Mouse (Mus musculus): ENCODE measurements around the gene Myadm. TPM values are rescaled to one million over a fixed set of nuclear protein-coding genes. Genes with fewer than 3 reads are reported as not detected.

Gene Myadm
- polyA plus RNA-seq, 1 experiment from 2014 or later = 30.1 TPM

- DNase-seq (peak; percentile 49), ATAC-seq (ENCODE audit: low FRiP score, low TSS enrichment) (no peak)
- Histone ChIP-seq H3K4me2 (ENCODE audit: low read length) (peak overlapping the region; percentile 42), H3K9me3 (ENCODE audit: control insufficient read depth, low read length) (no peaks in the 10 kb centered on the region), H3K4me1 (ENCODE audit: control insufficient read depth, insufficient read depth, low read length) (peaks cover 12% of the 10 kb centered on the region; the same call in 1 of the 2 replicates), H3K4me3 (replicated peaks; ENCODE audit: low read depth, low read length) (no peak overlapping the region), H3K9ac (replicated peaks; ENCODE audit: low read length) (peak overlapping the region; percentile 34), H3K36me3 (ENCODE audit: control insufficient read depth, insufficient read depth, low read length) (peaks cover 35% of the 10 kb centered on the region), H3K27me3 (ENCODE audit: control insufficient read depth, insufficient read depth, low read length) (no peaks in the 10 kb centered on the region), H3K27ac (replicated peaks; ENCODE audit: low read depth, low read length) (no peak overlapping the region)
- 7% methylated on average over 14 of the region's 14 CpGs for WGBS
These were observed 3.9 kb downstream of the Myadm start for GRCm38 (mm10) chr7:3292791-3293190.

GRCm38 (mm10) chr7:3294794-3295193 is 5.9 kb downstream of the Myadm start:
- no peak for DNase-seq
- Histone ChIP-seq H3K9me3 (ENCODE audit: control insufficient read depth, low read length) (no peaks in the 10 kb centered on the region), H3K4me1 (ENCODE audit: control insufficient read depth, insufficient read depth, low read length) (peaks cover 12% of the 10 kb centered on the region; the same call in 1 of the 2 replicates), H3K4me3 (replicated peaks; ENCODE audit: low read depth, low read length) (no peak overlapping the region), H3K4me2 (ENCODE audit: low read length) (no peak overlapping the region), H3K27ac (replicated peaks; ENCODE audit: low read depth, low read length) (no peak overlapping the region), H3K36me3 (ENCODE audit: control insufficient read depth, insufficient read depth, low read length) (peaks cover 45% of the 10 kb centered on the region), H3K9ac (replicated peaks; ENCODE audit: low read length) (no peak overlapping the region), H3K27me3 (ENCODE audit: control insufficient read depth, insufficient read depth, low read length) (no peaks in the 10 kb centered on the region)
- ATAC-seq (ENCODE audit: low FRiP score, low TSS enrichment) = no peak
- 94% methylated on average over 1 of the region's 1 CpGs for WGBS

- ATAC-seq (ENCODE audit: low FRiP score, low TSS enrichment) (no peak), DNase-seq (no peak)
- Histone ChIP-seq H3K27ac (replicated peaks; ENCODE audit: low read depth, low read length) (no peak overlapping the region), H3K4me1 (ENCODE audit: control insufficient read depth, insufficient read depth, low read length) (peaks cover 10% of the 10 kb centered on the region; the same call in 1 of the 2 replicates), H3K9ac (replicated peaks; ENCODE audit: low read length) (no peak overlapping the region), H3K4me2 (ENCODE audit: low read length) (no peak overlapping the region), H3K9me3 (ENCODE audit: control insufficient read depth, low read length) (no peaks in the 10 kb centered on the region), H3K36me3 (ENCODE audit: control insufficient read depth, insufficient read depth, low read length) (peaks cover 45% of the 10 kb centered on the region), H3K4me3 (replicated peaks; ENCODE audit: low read depth, low read length) (no peak overlapping the region), H3K27me3 (ENCODE audit: control insufficient read depth, insufficient read depth, low read length) (0 out of 2 replicates have a peak, but pooled peaks cover under 1% of the 10 kb centered on the region)
- WGBS = 87% methylated on average over 5 of the region's 5 CpGs
These were observed 6.6 kb downstream of the Myadm start for GRCm38 (mm10) chr7:3295321-3296110.

GRCm38 (mm10) chr7:3296711-3297110 is 7.8 kb downstream of the Myadm start:
- Histone ChIP-seq H3K27me3 (ENCODE audit: control insufficient read depth, insufficient read depth, low read length) (peaks cover 11% of the 10 kb centered on the region; the same call in 1 of the 2 replicates), H3K4me1 (ENCODE audit: control insufficient read depth, insufficient read depth, low read length) (0 out of 2 replicates have a peak, but pooled peaks cover 2% of the 10 kb centered on the region), H3K9me3 (ENCODE audit: control insufficient read depth, low read length) (no peaks in the 10 kb centered on the region), H3K4me3 (replicated peaks; ENCODE audit: low read depth, low read length) (no peak overlapping the region), H3K4me2 (ENCODE audit: low read length) (no peak overlapping the region), H3K9ac (replicated peaks; ENCODE audit: low read length) (no peak overlapping the region), H3K36me3 (ENCODE audit: control insufficient read depth, insufficient read depth, low read length) (peaks cover 45% of the 10 kb centered on the region), H3K27ac (replicated peaks; ENCODE audit: low read depth, low read length) (no peak overlapping the region)
- WGBS = 94% methylated on average over 16 of the region's 16 CpGs
- DNase-seq (no peak), ATAC-seq (ENCODE audit: low FRiP score, low TSS enrichment) (no peak)

- H3K27ac ChIP-seq (replicated peaks; ENCODE audit: low read depth, low read length) = no peak overlapping the region
- ATAC-seq (ENCODE audit: low FRiP score, low TSS enrichment) = no peak
- peaks cover 23% of the 10 kb centered on the region; the same call in 1 of the 2 replicates for H3K27me3 ChIP-seq (ENCODE audit: control insufficient read depth, insufficient read depth, low read length)
- no peak overlapping the region for H3K4me3 ChIP-seq (replicated peaks; ENCODE audit: low read depth, low read length)
- no peak overlapping the region for H3K9ac ChIP-seq (replicated peaks; ENCODE audit: low read length)
- no peak overlapping the region for H3K4me2 ChIP-seq (ENCODE audit: low read length)
- 56% methylated on average over 7 of the region's 7 CpGs for WGBS
- peaks cover 33% of the 10 kb centered on the region for H3K36me3 ChIP-seq (ENCODE audit: control insufficient read depth, insufficient read depth, low read length)
- DNase-seq = peak; percentile 38
- peaks cover 27% of the 10 kb centered on the region for H3K4me1 ChIP-seq (ENCODE audit: control insufficient read depth, insufficient read depth, low read length)
- no peaks in the 10 kb centered on the region for H3K9me3 ChIP-seq (ENCODE audit: control insufficient read depth, low read length)
These were observed 11.2 kb downstream of the Myadm start for GRCm38 (mm10) chr7:3299941-3300617.

GRCm38 (mm10) chr7:3300891-3301627 is 12.2 kb downstream of the Myadm start:
- Histone ChIP-seq H3K4me3 (replicated peaks; ENCODE audit: low read depth, low read length) (no peak overlapping the region), H3K27ac (replicated peaks; ENCODE audit: low read depth, low read length) (no peak overlapping the region), H3K4me1 (ENCODE audit: control insufficient read depth, insufficient read depth, low read length) (peaks cover 27% of the 10 kb centered on the region), H3K27me3 (ENCODE audit: control insufficient read depth, insufficient read depth, low read length) (peaks cover 23% of the 10 kb centered on the region; the same call in 1 of the 2 replicates), H3K36me3 (ENCODE audit: control insufficient read depth, insufficient read depth, low read length) (peaks cover 26% of the 10 kb centered on the region), H3K9me3 (ENCODE audit: control insufficient read depth, low read length) (no peaks in the 10 kb centered on the region), H3K4me2 (ENCODE audit: low read length) (no peak overlapping the region), H3K9ac (replicated peaks; ENCODE audit: low read length) (no peak overlapping the region)
- WGBS = 76% methylated on average over 8 of the region's 8 CpGs
- DNase-seq (no peak), ATAC-seq (ENCODE audit: low FRiP score, low TSS enrichment) (no peak)

- Histone ChIP-seq H3K9me3 (ENCODE audit: control insufficient read depth, low read length) (no peaks in the 10 kb centered on the region), H3K27ac (replicated peaks; ENCODE audit: low read depth, low read length) (no peak overlapping the region), H3K27me3 (ENCODE audit: control insufficient read depth, insufficient read depth, low read length) (peaks cover 23% of the 10 kb centered on the region; the same call in 1 of the 2 replicates), H3K4me3 (replicated peaks; ENCODE audit: low read depth, low read length) (peak overlapping the region; percentile 40), H3K9ac (replicated peaks; ENCODE audit: low read length) (0 out of 2 replicates have a peak overlapping the region, but pooled peaks have one; percentile 29), H3K4me2 (ENCODE audit: low read length) (peak overlapping the region; percentile 78), H3K4me1 (ENCODE audit: control insufficient read depth, insufficient read depth, low read length) (peaks cover 27% of the 10 kb centered on the region), H3K36me3 (ENCODE audit: control insufficient read depth, insufficient read depth, low read length) (peaks cover 19% of the 10 kb centered on the region)
- no peak for ATAC-seq (ENCODE audit: low FRiP score, low TSS enrichment)
- 6% methylated on average over 33 of the region's 33 CpGs for WGBS
- peak; percentile 57 for DNase-seq
These were observed 13.0 kb downstream of the Myadm start for GRCm38 (mm10) chr7:3301628-3302555.

Measured in midbrain, embryonic 14.5 days (tissue).